ENCODE assay signal across 9 mouse cellular contexts in genomic region chr7:122670442-122670872, GRCm38 (mm10). TPM values are rescaled to one million over a fixed set of nuclear protein-coding genes. Genes with fewer than 3 reads are reported as not detected.
A peak's percentile ranks its signal among the peaks of the same experiment; 100 is the strongest.
DNase-seq lines count a peak whose midpoint lies in the region; ATAC-seq and TF ChIP-seq lines count a peak whose summit lies in the region.
"Had no signal": no experiment of that assay in that cellular context is flagged by ENCODE, and none has a peak within 500 bp of the region (broad histone marks: within the 10 kb centered on the region; RNA-seq: fewer than 3 reads in every experiment).

Gene Cacng3, plus strand, starts transcription at chr7:122670492.

- DNase-seq in intestine, embryonic 14.5 days (ENCODE audit: low spot score), result no peak
- DNase-seq in ES-E14 (ENCODE audit: low read depth, low spot score), result no peak
- peak in 1 of 2 experiments; percentile 5 for DNase-seq in left cerebral cortex, postnatal 14 days (ENCODE audit: low spot score in 2 of 2)
- no peak for DNase-seq in thymus, postnatal 36 days
- no peak for DNase-seq in gastrocnemius, postnatal 25 days

- in situ Hi-C loops in ES-E14 (cut with MboI; ENCODE audit: low sequenced_read_pairs in 2 of 2, unreplicated experiment in 2 of 2), result no loop called here

- peak within 1 kb of the TSS; percentile 12; the same call in 1 of the 2 replicates for H3K4me2 ChIP-seq in intestine, embryonic 14.5 days (ENCODE audit: low read length)
- H3K4me2 ChIP-seq in intestine, postnatal 0 days (replicated peaks; ENCODE audit: low read depth), result no peak within 1 kb of the TSS
- peak within 1 kb of the TSS; percentile 74 for H3K4me2 ChIP-seq in forebrain, embryonic 15.5 days (replicated peaks)

- TF ChIP-seq CTCF in intestine, postnatal 0 days (IDR thresholded peaks at IDR 0.05; ENCODE audit: low read depth), result no peak

- intact Hi-C loops in left cerebral cortex, postnatal 14 days (cut with DNase I), result loop anchor here (5.0 kb wide), 4 partner anchors 88 to 252 kb away; no protein-coding TSS in a partner anchor

- H3K9me3 ChIP-seq in intestine, embryonic 14.5 days (ENCODE audit: control insufficient read depth, low read length), result no peaks in the 10 kb centered on the region
- H3K9me3 ChIP-seq in intestine, postnatal 0 days (ENCODE audit: control insufficient read depth), result no peaks in the 10 kb centered on the region
- no peaks in the 10 kb centered on the region for H3K9me3 ChIP-seq in ES-E14 (ENCODE audit: control insufficient read depth, insufficient read depth, low read depth, low read length)
- H3K9me3 ChIP-seq in forebrain, embryonic 15.5 days, result no peaks in the 10 kb centered on the region

- H3K27ac ChIP-seq in intestine, embryonic 14.5 days (ENCODE audit: low read depth), result no peak within 1 kb of the TSS
- no peak within 1 kb of the TSS for H3K27ac ChIP-seq in intestine, postnatal 0 days (ENCODE audit: low read depth, low read length)
- no peak within 1 kb of the TSS for H3K27ac ChIP-seq in ES-E14 (ENCODE audit: insufficient read depth, low read depth, low read length, poor library complexity, severe bottlenecking)
- H3K27ac ChIP-seq in forebrain, embryonic 15.5 days (replicated peaks), result peak within 1 kb of the TSS; percentile 16

- no peak for ATAC-seq in intestine, embryonic 14.5 days (replicated peaks; ENCODE audit: low FRiP score, low TSS enrichment, low read depth)
- ATAC-seq in intestine, postnatal 0 days, result no peak
- peak; percentile 51 for ATAC-seq in forebrain, embryonic 15.5 days (replicated peaks)
- ATAC-seq in megakaryocyte-erythroid progenitor cell, adult 5-6 weeks (replicated peaks; ENCODE audit: low FRiP score, low TSS enrichment, poor library complexity, severe bottlenecking), result no peak

- no peaks in the 10 kb centered on the region for H3K4me1 ChIP-seq in intestine, embryonic 14.5 days (replicated peaks; ENCODE audit: control insufficient read depth, insufficient read depth, low read length)
- H3K4me1 ChIP-seq in intestine, postnatal 0 days (replicated peaks; ENCODE audit: control insufficient read depth, insufficient read depth, low read length), result no peaks in the 10 kb centered on the region
- H3K4me1 ChIP-seq in ES-E14 (ENCODE audit: control insufficient read depth in 2 of 2, insufficient read depth in 2 of 2, low read length in 2 of 2, poor library complexity in 1 of 2), result peaks cover 0 to 2% of the 10 kb centered on the region in 2 experiments; a peak in 1 of 4 replicates
- H3K4me1 ChIP-seq in forebrain, embryonic 15.5 days, result peaks cover 14% of the 10 kb centered on the region

- no peak within 1 kb of the TSS for H3K4me3 ChIP-seq in intestine, embryonic 14.5 days (ENCODE audit: low read depth, low read length)
- no peak within 1 kb of the TSS for H3K4me3 ChIP-seq in intestine, postnatal 0 days (ENCODE audit: low read depth, low read length)
- peak within 1 kb of the TSS; percentile 56 to 61 for H3K4me3 ChIP-seq in ES-E14 (ENCODE audit: insufficient read depth in 1 of 2, low read depth in 1 of 2, low read length in 2 of 2, poor library complexity in 1 of 2, severe bottlenecking in 1 of 2)
- peak within 1 kb of the TSS; percentile 44 for H3K4me3 ChIP-seq in forebrain, embryonic 15.5 days

- H3K36me3 ChIP-seq in intestine, embryonic 14.5 days (ENCODE audit: control insufficient read depth, insufficient read depth, low read length), result no peaks in the 10 kb centered on the region
- H3K36me3 ChIP-seq in intestine, postnatal 0 days (ENCODE audit: control insufficient read depth, insufficient read depth), result no peaks in the 10 kb centered on the region
- H3K36me3 ChIP-seq in ES-E14 (ENCODE audit: control insufficient read depth, insufficient read depth, low read length, poor library complexity, severe bottlenecking), result no peaks in the 10 kb centered on the region
- H3K36me3 ChIP-seq in forebrain, embryonic 15.5 days, result no peaks in the 10 kb centered on the region

- H3K9ac ChIP-seq in intestine, embryonic 14.5 days (ENCODE audit: low read length), result no peak within 1 kb of the TSS
- no peak within 1 kb of the TSS for H3K9ac ChIP-seq in intestine, postnatal 0 days (ENCODE audit: low read depth, low read length)
- no peak within 1 kb of the TSS for H3K9ac ChIP-seq in ES-E14 (ENCODE audit: insufficient read depth, low read depth, low read length, poor library complexity, severe bottlenecking)
- H3K9ac ChIP-seq in forebrain, embryonic 15.5 days (replicated peaks), result peak within 1 kb of the TSS; percentile 50

- WGBS in intestine, embryonic 14.5 days, result 15% methylated on average over 13 of the region's 13 CpGs
- 16% methylated on average over 13 of the region's 13 CpGs for WGBS in intestine, postnatal 0 days
- 6% methylated on average over 13 of the region's 13 CpGs for WGBS in forebrain, embryonic 15.5 days

- peaks cover 10% of the 10 kb centered on the region; the same call in 1 of the 2 replicates for H3K27me3 ChIP-seq in intestine, embryonic 14.5 days (replicated peaks; ENCODE audit: control insufficient read depth, insufficient read depth, low read length)
- peaks cover 9% of the 10 kb centered on the region; the same call in 1 of the 2 replicates for H3K27me3 ChIP-seq in intestine, postnatal 0 days (replicated peaks; ENCODE audit: control insufficient read depth, insufficient read depth, low read length)
- peaks cover 10% of the 10 kb centered on the region; the same call in 1 of the 2 replicates for H3K27me3 ChIP-seq in forebrain, embryonic 15.5 days

TF ChIP-seq in ES-E14, 5 proteins besides CTCF, POLR2A, EP300 and RAD21:
- TF ChIP-seq ZC3H11A (IDR thresholded peaks at IDR 0.05; ENCODE audit: borderline replicate concordance, low read depth, low read length) (no peak), HCFC1 (IDR thresholded peaks at IDR 0.05; ENCODE audit: borderline replicate concordance, insufficient read depth, low read length) (no peak), MAFK (IDR thresholded peaks at IDR 0.05; ENCODE audit: insufficient read depth, low read depth, low read length) (no peak), CHD2 (IDR thresholded peaks at IDR 0.05; ENCODE audit: low read depth, low read length) (no peak), ZNF384 (IDR thresholded peaks at IDR 0.05; ENCODE audit: low read depth, low read length) (no peak)

RNA-seq across cellular contexts. Expression of gene Cacng3, which starts in this region (rescaled TPM):
- polyA plus RNA-seq in intestine, embryonic 14.5 days (2014; fragmentation: Nextera tagmentation; extraction: Ambion mirVana), result 0.31 and 0.39 TPM in 2 replicates
- polyA plus RNA-seq in intestine, postnatal 0 days (2015; fragmentation: Nextera tagmentation; extraction: Ambion mirVana), result 0.10 TPM in 1 of 2 replicates, not detected in the other
- total RNA-seq in ES-E14 (2012; rRNA removed), result not detected in 2 replicates
- polyA plus RNA-seq in forebrain, embryonic 15.5 days (2015; fragmentation: Nextera tagmentation; extraction: Ambion mirVana), result 8.6 and 8.7 TPM in 2 replicates
- total RNA-seq in left cerebral cortex, postnatal 14 days (2021), result 100 to 1,000 TPM; 158 to 185 TPM
- not detected for total RNA-seq in gastrocnemius, postnatal 25 days (2021)
- not detected in 2 replicates for total RNA-seq in megakaryocyte-erythroid progenitor cell, adult 5-6 weeks (2014; fragmentation: Nextera tagmentation)
- total RNA-seq in megakaryocyte-erythroid progenitor cell, adult 5-6 weeks (2017), result not detected in 2 replicates
- polyA plus RNA-seq: small intestine, adult 2 months had no signal

Comparison
In these comparisons a context has a peak if more than half of its experiments do, and no peak if none do; other contexts are left out.
1. RNA of gene Cacng3 (total RNA-seq): 158 to 185 TPM in left cerebral cortex, postnatal 14 days; not detected in ES-E14, not detected in gastrocnemius, postnatal 25 days and not detected in megakaryocyte-erythroid progenitor cell, adult 5-6 weeks; every median in the first group is over 100 times any median in the second.
2. H3K4me3 ChIP-seq: peak in ES-E14 (2 of 2) and forebrain, embryonic 15.5 days (single experiment); none in intestine, embryonic 14.5 days (single experiment) and intestine, postnatal 0 days (single experiment).